Mouse (Mus musculus) c-Kit-negative CD71-positive TER-119-positive erythroid progenitor cells, embryonic 14.5 days (primary cell): Measurements from ENCODE around the gene Ncor2.

Source experiments
- DNase-seq: peaks from one replicate; pipeline ENCODE4 v3.0.0-alpha.2; 2013; ENCODE audit warnings: low read depth, low spot score

Gene Ncor2

GRCm38 (mm10) chr5:125096368-125096767, 82.7 kb downstream of the Ncor2 start:
- no peak for DNase-seq

- no peak for DNase-seq
Measured at GRCm38 (mm10) chr5:125095525-125096175, 83.4 kb downstream of the Ncor2 start.

GRCm38 (mm10) chr5:125093795-125094194, 85.2 kb downstream of the Ncor2 start:
- DNase-seq, result no peak

- no peak for DNase-seq
Measured at GRCm38 (mm10) chr5:125088076-125088475, 90.9 kb downstream of the Ncor2 start.

GRCm38 (mm10) chr5:125085097-125085617, 93.9 kb downstream of the Ncor2 start:
- DNase-seq, result no peak

- no peak for DNase-seq
Measured at GRCm38 (mm10) chr5:125083674-125084073, 95.3 kb downstream of the Ncor2 start.

GRCm38 (mm10) chr5:125081318-125082101, 97.5 kb downstream of the Ncor2 start:
- no peak for DNase-seq

GRCm38 (mm10) chr5:125080787-125081317, 98.2 kb downstream of the Ncor2 start:
- DNase-seq, result no peak

- DNase-seq, result no peak
Measured at GRCm38 (mm10) chr5:125080352-125080751, 98.7 kb downstream of the Ncor2 start.

GRCm38 (mm10) chr5:125078220-125078619, 100.8 kb downstream of the Ncor2 start:
- no peak for DNase-seq

- no peak for DNase-seq
Measured at GRCm38 (mm10) chr5:125076183-125076582, 102.8 kb downstream of the Ncor2 start.

GRCm38 (mm10) chr5:125074571-125075171, 104.3 kb downstream of the Ncor2 start:
- DNase-seq, result no peak

GRCm38 (mm10) chr5:125073896-125074295, 105.1 kb downstream of the Ncor2 start:
- DNase-seq, result no peak

GRCm38 (mm10) chr5:125073335-125073734, 105.7 kb downstream of the Ncor2 start:
- no peak for DNase-seq

- no peak for DNase-seq
Measured at GRCm38 (mm10) chr5:125072425-125072824, 106.6 kb downstream of the Ncor2 start.

- DNase-seq, result no peak
Measured at GRCm38 (mm10) chr5:125071919-125072318, 107.1 kb downstream of the Ncor2 start.

- DNase-seq, result no peak
Measured at GRCm38 (mm10) chr5:125070399-125070798, 108.6 kb downstream of the Ncor2 start.

GRCm38 (mm10) chr5:125069916-125070315, 109.1 kb downstream of the Ncor2 start:
- DNase-seq, result no peak

- DNase-seq, result no peak
Measured at GRCm38 (mm10) chr5:125069426-125069825, 109.6 kb downstream of the Ncor2 start.

- DNase-seq, result no peak
Measured at GRCm38 (mm10) chr5:125068371-125068951, 110.6 kb downstream of the Ncor2 start.

- no peak for DNase-seq
Measured at GRCm38 (mm10) chr5:125067673-125068072, 111.3 kb downstream of the Ncor2 start.
